Mouse (Mus musculus) lung, adult 18-20 months (tissue): ENCODE data around the gene Cdh23.
A peak's percentile ranks its signal among the peaks of the same experiment; 100 is the strongest.

ENCODE experiments used
- DNase-seq, 2 experiments: peaks; one replicate each; pipeline ENCODE4 v3.0.0; 2022; ENCODE audit warnings: mixed read lengths in 2 of 2

Gene Cdh23

DNA sequence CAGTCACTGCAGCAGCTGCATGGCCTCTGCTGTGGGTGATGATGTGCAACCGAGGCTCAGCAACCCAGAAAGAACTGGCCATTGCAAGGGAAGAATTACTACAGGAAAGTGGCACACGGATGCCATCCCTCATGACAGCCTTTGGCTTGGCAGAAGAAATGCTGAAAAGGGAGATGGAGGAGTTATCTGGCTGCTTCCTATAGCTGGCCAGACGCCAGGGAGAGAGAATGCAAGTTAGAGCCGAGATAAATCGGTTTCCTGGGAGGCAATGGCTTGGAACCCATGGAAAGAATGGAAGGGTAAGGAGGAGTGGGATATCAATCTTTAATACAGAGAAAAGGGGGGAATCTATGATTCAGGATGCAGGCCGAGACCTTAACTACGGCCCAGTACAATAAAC lies 301.4 kb downstream of the Cdh23 start:
- DNase-seq = no peak

- no peak for DNase-seq
Observed at GRCm38 (mm10) chr10:60391661-60392060, 304.6 kb downstream of the Cdh23 start.

GRCm38 (mm10) chr10:60390904-60391420 lies 305.3 kb downstream of the Cdh23 start:
- DNase-seq = no peak

DNA sequence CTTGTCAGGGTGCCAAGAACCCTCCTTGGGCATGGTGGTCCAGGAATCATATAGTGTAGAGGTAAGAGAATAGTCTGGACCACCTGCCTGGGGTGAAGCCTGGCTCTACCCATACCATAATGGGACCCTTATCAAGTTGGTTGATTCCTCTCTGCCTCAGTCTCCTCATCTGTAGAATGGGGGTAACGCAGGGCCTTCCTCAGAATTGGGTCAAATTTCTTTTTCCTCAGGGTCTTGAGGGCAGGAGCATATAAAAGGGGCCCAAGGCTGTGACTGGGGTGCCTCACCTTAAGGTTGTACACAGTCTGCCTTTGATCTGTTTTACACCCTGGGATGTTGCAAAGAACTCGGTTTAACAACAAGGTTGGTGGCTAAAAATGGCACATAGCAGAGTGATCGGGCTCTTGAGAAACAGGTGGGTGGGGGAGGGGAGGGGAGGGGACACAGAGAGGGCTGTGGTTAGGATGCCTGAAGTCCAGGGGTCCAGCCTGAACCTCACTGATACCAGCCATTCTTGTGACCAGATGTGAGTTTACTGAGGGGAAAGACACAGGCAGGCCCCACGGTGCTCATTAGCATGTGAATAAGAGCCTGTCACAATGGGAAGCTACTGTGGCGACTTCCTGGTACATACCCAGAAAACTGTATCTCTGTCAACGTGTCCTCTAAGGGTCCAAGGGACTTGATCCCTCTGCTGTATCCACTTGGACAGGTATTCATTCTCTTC lies 305.9 kb downstream of the Cdh23 start:
- DNase-seq = no peak

- peak; percentile 48 to 52 for DNase-seq
Observed at GRCm38 (mm10) chr10:60389447-60389865, 306.8 kb downstream of the Cdh23 start.

GRCm38 (mm10) chr10:60388332-60388731 lies 308.0 kb downstream of the Cdh23 start:
- DNase-seq = no peak

DNA sequence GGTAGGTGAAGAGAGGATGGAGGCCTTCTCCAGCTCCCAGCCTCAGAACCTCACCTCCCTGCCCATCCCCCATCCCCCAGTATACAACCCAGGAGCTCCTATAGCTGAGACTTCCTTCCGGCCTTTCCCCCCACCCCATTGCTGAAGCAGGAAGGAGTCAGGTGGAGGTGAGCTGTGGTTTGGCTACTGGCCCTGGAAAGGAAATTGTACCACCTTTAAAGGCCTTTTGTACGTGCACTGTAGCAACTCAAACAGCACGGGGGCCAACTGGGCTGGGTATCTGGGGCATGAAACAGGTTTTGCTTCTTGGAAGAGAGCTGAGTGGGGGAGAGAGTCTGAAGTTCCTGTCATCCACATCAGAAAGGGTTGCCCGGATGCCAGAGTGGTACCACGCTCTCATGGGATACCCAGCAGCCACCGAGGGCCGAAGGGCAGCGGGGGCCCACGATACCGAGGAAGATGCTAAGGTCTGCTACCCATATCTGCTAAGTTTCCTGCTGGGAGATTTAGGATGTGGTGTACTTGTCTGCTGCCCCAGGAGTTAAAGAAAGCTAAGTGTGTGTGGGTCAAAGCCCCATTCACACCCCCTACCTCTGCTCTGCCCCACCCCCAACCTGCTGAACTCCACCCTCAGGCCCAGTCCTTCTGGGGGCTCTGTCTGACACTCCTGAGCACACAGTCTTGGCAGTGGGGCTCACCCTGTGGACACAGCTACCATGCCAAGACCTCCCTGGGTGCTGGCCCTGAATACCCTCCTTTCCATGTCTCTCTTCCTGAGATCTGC lies 315.0 kb downstream of the Cdh23 start:
- peak in 1 of 2 experiments; percentile 43 for DNase-seq

DNA sequence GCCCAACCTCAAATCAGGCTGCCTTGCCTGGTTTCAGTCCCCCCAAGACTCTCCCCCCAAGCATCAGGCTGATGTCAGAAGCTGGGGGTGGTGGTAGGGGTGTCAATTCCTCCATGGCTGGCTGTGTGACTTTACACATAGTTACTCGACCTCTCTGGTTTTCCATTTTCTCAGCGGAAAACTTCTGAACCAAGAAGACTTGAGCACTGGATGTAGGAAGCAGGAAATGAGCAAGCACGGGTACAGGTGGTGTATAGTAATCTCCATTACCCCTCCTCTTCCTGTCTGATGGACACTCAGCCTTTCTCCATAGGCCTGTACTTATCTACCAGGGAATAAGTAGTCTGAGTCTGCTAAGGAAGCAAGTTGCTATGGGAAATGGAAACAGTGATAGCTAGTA lies 316.1 kb downstream of the Cdh23 start:
- DNase-seq = no peak

GRCm38 (mm10) chr10:60379419-60379957 lies 316.8 kb downstream of the Cdh23 start:
- DNase-seq = no peak

DNA sequence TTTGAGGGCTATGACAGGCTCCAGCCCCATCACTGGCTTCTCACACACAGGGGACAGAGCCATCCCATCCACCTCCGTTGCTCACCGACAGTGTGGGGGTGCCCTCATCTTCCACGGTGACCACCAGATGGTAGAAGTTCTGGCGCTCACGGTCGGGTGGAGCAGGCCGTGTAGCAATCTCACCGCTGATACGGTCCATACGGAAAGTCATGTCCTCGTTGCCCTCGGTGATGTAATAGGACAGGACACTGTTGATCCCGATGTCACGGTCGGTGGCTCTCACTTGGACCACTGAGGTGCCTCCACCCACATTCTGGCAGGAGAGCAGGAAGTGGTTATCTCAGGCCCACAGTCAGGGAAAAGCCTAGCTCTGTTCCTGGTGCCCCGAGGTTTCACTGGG lies 319.6 kb downstream of the Cdh23 start:
- no peak for DNase-seq

DNA sequence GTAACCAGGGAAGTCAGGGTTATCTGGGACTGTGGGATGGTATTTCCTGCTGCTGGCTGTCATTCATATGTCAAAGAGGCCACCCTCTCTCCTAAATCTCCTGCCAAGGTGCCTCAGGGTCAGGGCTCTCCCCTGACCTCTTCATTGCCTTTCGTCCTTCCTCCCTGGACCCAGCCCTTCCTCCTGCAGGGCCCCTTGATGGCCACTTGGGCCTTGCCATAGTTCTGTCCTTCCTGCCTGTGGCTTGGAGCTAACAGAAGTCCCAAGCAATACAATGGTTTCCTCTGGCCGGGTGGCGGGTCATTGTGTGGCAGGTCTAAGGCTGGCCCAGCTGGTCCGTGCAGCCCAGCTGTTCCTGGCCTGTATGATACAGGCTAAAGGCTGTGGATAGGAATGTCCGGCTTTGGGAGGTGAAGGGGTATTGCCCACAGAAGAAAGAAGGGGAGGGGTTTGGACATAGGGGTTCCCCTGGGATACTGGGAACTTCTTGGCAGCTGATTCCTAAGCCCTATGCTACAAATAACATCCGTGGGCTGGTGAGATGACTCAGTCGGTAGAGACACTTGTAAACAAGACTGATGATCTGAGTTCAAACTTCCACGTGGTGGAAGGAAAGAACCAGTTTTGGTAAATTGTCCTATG lies 322.2 kb downstream of the Cdh23 start:
- peak; percentile 73 to 79 for DNase-seq

- no peak for DNase-seq
Observed at GRCm38 (mm10) chr10:60373543-60373936, 322.8 kb downstream of the Cdh23 start.

DNA sequence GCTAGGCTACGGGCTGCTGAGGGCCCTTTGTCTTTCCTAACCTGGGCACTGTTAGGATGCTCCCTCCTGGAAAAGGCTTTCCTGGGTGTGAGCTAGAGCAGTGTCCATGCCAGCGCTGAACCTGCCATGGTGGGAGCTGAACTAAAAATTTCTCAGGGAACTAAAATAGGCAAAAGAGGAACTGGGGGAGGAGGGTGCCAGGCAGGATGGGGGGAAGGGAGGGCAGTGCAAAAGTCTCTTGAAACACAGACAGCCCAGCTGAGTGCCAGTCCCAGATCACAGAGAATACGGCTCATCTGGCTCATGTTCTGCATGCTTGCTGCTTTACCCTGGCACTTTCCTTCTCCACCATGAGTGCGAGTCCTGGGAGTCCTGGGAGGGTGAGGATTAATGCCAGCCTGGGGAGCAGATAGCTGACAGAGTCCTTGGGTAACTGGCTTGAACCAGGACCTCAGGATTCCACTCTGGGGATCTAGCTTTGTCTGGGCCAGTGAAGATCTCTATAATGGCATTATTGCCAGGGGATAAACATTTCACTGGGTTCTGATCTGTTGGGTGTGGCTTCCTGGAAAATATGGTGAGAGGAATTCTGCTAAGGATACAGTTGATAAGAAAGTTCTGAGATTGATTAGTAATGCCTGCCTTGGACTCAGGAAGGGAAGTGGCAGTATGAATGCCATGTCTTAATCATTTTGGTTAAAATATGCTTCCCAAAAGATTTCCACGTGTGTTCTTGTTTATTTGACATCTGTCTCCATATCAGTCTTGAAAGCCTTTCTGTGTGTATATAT lies 324.5 kb downstream of the Cdh23 start:
- DNase-seq = peak; percentile 26 to 34

- no peak for DNase-seq
Observed at GRCm38 (mm10) chr10:60370601-60371061, 325.7 kb downstream of the Cdh23 start.

- no peak for DNase-seq
Observed at GRCm38 (mm10) chr10:60370098-60370497, 326.2 kb downstream of the Cdh23 start.

DNA sequence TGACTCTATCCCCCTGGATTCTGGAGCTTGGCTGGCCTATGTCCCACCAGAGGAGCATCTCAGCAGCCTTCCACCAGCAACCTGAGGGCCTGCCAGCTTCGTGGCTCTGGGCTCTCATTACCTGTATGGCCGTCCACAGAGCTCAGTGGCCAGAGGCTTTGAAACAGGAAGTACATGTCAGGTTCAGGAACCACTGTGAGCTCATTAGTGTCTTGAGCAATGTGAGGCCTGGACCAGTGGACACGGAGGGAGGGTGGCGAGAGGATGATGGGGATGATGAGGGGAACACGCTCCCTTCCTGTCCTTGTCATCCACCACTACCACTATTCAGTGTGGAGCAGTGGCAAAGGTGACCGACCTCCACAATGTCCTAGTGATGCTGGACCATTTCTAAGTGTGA lies 326.9 kb downstream of the Cdh23 start:
- no peak for DNase-seq

GRCm38 (mm10) chr10:60367904-60368303 lies 328.4 kb downstream of the Cdh23 start:
- no peak for DNase-seq

DNA sequence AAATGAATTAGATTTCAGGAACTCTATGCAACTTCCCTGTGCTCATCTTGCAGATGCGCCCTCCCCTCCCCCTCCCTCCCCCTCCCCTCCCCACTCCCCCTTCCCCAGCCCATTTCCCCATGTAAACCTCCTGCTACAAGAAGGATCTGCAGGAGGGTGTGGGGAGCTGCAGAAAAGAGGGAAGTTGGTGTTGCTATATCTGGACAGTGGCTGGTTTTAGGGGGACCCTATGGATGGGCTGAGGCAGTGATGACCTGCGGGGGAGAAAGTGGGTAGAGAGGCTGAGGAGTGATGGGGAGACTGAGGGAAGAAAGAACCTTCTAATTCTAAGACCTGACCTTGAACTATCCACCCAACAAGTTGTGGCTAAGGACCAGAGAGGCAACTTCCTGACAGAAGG lies 329.1 kb downstream of the Cdh23 start:
- DNase-seq = peak in 1 of 2 experiments; percentile 12

DNA sequence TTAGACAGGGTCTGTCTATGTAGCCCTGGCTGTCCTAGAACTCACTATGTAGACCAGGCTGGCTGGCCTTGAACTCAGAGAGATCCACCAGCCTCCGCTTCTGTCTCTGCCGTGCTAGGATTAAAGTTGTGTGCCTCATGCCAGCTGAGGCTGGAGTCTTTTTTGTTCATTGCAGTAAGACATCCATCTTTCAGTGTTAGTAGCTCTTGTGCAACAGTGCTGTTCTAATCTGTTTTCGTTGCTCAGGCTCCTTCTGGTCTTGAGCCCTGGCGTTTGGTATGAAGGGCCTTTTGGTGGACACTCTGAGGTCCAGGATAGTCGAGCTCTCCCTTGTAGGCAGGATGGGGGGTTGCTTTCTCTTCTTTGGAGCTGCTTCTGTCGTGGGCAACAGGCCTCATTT lies 332.9 kb downstream of the Cdh23 start:
- no peak for DNase-seq

- no peak for DNase-seq
Observed at GRCm38 (mm10) chr10:60362310-60362628, 334.0 kb downstream of the Cdh23 start.

DNA sequence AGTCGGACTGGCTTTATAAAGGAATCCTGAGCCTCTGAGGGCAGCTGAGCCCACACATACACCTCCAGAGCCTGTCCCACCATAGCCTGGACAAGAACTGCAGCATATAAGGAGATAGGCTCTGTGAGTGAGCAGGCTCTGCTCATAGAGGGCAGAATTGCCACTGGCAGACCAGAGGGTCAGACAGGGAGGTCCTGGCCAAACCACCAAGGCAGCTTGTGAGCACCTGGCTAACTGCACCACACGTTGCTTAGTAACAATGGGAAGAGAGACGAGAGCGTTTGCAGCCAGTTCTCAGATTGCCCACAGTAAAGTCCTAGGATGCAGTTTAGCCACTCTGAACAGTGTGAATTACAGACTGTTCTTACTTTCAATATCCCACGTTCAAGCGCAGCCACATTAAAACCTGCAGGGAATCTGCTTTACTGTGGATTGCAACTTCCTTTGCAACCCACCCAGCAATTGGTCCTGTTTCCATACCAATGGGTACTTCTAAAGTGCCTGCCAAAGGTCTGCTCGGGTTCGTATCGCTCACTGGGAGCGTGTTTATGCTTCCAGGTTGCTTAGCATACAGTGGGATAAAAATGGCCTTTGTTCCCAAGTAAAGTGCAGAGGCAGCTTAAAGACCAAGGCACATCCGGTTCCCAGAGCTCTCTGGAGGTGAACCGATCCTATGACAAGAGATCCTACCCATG lies 334.5 kb downstream of the Cdh23 start:
- DNase-seq = no peak

GRCm38 (mm10) chr10:60358776-60359175 lies 337.5 kb downstream of the Cdh23 start:
- no peak for DNase-seq
